ENCODE assay signal across 8 mouse cellular contexts in the genomic region with DNA sequence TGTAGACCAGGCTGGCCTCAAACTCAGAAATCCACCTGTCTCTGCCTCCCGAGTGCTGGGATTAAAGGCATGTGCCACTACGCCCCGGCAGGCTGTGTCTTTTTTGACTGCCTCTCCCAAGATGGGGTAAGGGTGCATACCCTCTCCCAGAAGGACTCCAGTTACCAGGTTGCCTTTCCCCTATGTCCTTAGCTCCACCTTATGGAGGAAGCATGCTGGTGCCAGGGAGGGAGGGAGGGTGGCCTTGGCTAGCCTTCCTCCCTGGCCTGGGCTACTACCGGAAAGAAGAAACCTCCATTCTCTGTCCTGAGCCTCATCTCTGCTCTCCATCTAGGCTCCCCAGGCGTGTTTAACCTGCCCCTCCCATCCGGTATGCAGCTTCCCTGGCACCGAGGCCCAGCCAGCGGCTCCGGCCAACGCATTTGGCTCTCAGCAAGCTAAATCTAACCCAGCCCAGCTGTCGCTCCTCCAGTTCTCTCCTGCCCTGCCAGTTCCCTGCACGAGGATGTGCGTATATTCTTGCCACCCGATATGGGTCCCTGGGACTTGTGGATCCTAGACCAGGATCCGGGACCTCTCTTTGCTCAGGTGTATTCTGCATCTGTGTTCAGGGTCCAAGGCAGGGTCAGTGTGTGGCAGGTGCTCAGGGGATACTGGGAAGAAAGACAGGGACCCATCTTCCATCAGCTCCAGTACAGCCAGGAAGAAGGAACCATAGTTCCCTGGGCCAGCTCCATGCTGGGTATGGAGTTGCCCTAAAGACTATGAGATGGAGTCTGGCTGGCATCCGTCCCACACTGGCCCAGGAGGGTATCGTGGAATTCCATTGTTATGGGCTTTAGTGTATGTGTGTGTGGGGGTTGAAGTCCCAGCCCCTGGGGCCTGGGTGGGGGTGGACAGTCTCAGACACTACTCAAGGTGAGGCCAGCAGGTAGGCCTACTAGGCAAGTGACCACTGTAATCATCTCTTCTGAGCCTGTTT. TPM values are rescaled to one million over a fixed set of nuclear protein-coding genes. Genes with fewer than 3 reads are reported as not detected.
A peak's percentile ranks its signal among the peaks of the same experiment; 100 is the strongest.
DNase-seq lines count a peak whose midpoint lies in the region; ATAC-seq lines count a peak whose summit lies in the region.

No protein-coding gene starts in this region.

- no peak overlapping the region for H3K4me3 ChIP-seq in kidney, embryonic 15.5 days (replicated peaks)
- H3K4me3 ChIP-seq in neural tube, embryonic 15.5 days (replicated peaks), result no peak overlapping the region

- no peak overlapping the region for H3K9ac ChIP-seq in kidney, embryonic 15.5 days
- 0 out of 2 replicates have a peak overlapping the region, but pooled peaks have one; percentile 7 for H3K9ac ChIP-seq in neural tube, embryonic 15.5 days (replicated peaks)

- intact Hi-C loops in gastrocnemius, postnatal 36 days (cut with DNase I), result loop anchor here (5.0 kb wide), 1 partner anchor 42 kb away; the partner anchor contains the start of gene Mtg2

- peaks cover 40% of the 10 kb centered on the region for H3K4me1 ChIP-seq in kidney, embryonic 15.5 days
- H3K4me1 ChIP-seq in neural tube, embryonic 15.5 days, result peaks cover 46% of the 10 kb centered on the region

- no peak overlapping the region for H3K4me2 ChIP-seq in kidney, embryonic 15.5 days
- H3K4me2 ChIP-seq in neural tube, embryonic 15.5 days, result no peak overlapping the region

- H3K36me3 ChIP-seq in kidney, embryonic 15.5 days, result no peaks in the 10 kb centered on the region
- no peaks in the 10 kb centered on the region for H3K36me3 ChIP-seq in neural tube, embryonic 15.5 days

- ATAC-seq in kidney, embryonic 15.5 days (replicated peaks; ENCODE audit: low FRiP score), result no peak
- ATAC-seq in neural tube, embryonic 15.5 days (ENCODE audit: low FRiP score), result no peak
- no peak for ATAC-seq in activated CD4-positive, CD25-positive, alpha-beta regulatory T cell, adult 4 months

- H3K27me3 ChIP-seq in kidney, embryonic 15.5 days, result peaks cover 9% of the 10 kb centered on the region; the same call in 1 of the 2 replicates
- H3K27me3 ChIP-seq in neural tube, embryonic 15.5 days (replicated peaks), result no peaks in the 10 kb centered on the region

- H3K27ac ChIP-seq in kidney, embryonic 15.5 days, result no peak overlapping the region
- 0 out of 2 replicates have a peak overlapping the region, but pooled peaks have one; percentile 11 for H3K27ac ChIP-seq in neural tube, embryonic 15.5 days (replicated peaks)

- H3K9me3 ChIP-seq in kidney, embryonic 15.5 days (replicated peaks), result no peaks in the 10 kb centered on the region
- H3K9me3 ChIP-seq in neural tube, embryonic 15.5 days (replicated peaks), result no peaks in the 10 kb centered on the region

- peak; percentile 24 for DNase-seq in kidney, adult 9 months
- peak; percentile 72 for DNase-seq in cerebellum, adult 8-10 months
- peak; percentile 77 to 88 for DNase-seq in gastrocnemius, postnatal 36 days
- peak; percentile 77 for DNase-seq in layer of hippocampus, adult 9-11 months
- no peak for DNase-seq in spleen, adult 12 weeks (ENCODE audit: low spot score)

- WGBS in kidney, embryonic 15.5 days, result 57% methylated on average over 17 of the region's 17 CpGs
- 56% methylated on average over 17 of the region's 17 CpGs for WGBS in neural tube, embryonic 15.5 days

RNA-seq across cellular contexts. Expression of gene Osbpl2, which starts 4.9 kb away (rescaled TPM):
- 30.3 and 32.1 TPM in 2 replicates for polyA plus RNA-seq in kidney, embryonic 15.5 days (2015; fragmentation: Nextera tagmentation; extraction: Ambion mirVana)
- total RNA-seq in gastrocnemius, postnatal 36 days (2021), result 10 to 100 TPM; 15.5 to 17.0 TPM
- 63.8 and 71.8 TPM in 2 replicates for polyA plus RNA-seq in neural tube, embryonic 15.5 days (2015; fragmentation: Nextera tagmentation; extraction: Ambion mirVana)
- 10 to 100 TPM; 19.3 to 21.4 TPM for polyA plus RNA-seq in activated CD4-positive, CD25-positive, alpha-beta regulatory T cell, adult 4 months (2017; shearing (Covaris generic))

RNA-seq across cellular contexts. Expression of gene Hrh3, which starts 9.9 kb away (rescaled TPM):
- not detected in 2 replicates for polyA plus RNA-seq in kidney, embryonic 15.5 days (2015; fragmentation: Nextera tagmentation; extraction: Ambion mirVana)
- not detected for total RNA-seq in gastrocnemius, postnatal 36 days (2021)
- 1.3 and 1.9 TPM in 2 replicates for polyA plus RNA-seq in neural tube, embryonic 15.5 days (2015; fragmentation: Nextera tagmentation; extraction: Ambion mirVana)
- polyA plus RNA-seq in activated CD4-positive, CD25-positive, alpha-beta regulatory T cell, adult 4 months (2017; shearing (Covaris generic)), result not detected

RNA-seq across cellular contexts. Expression of gene Mtg2, which starts 43.8 kb away (rescaled TPM):
- 26.4 TPM in 2 replicates for polyA plus RNA-seq in kidney, embryonic 15.5 days (2015; fragmentation: Nextera tagmentation; extraction: Ambion mirVana)
- total RNA-seq in gastrocnemius, postnatal 36 days (2021), result 10 to 100 TPM; 12.3 to 16.9 TPM
- 35.1 and 37.6 TPM in 2 replicates for polyA plus RNA-seq in neural tube, embryonic 15.5 days (2015; fragmentation: Nextera tagmentation; extraction: Ambion mirVana)
- polyA plus RNA-seq in activated CD4-positive, CD25-positive, alpha-beta regulatory T cell, adult 4 months (2017; shearing (Covaris generic)), result 10 to 100 TPM; 27.0 to 39.1 TPM

RNA-seq across cellular contexts. Expression of gene Adrm1, which starts 57.1 kb away (rescaled TPM):
- 193 and 207 TPM in 2 replicates for polyA plus RNA-seq in kidney, embryonic 15.5 days (2015; fragmentation: Nextera tagmentation; extraction: Ambion mirVana)
- 100 to 1,000 TPM in 1 of 2 experiments, 10 to 100 TPM in 1; 95.4 to 103 TPM for total RNA-seq in gastrocnemius, postnatal 36 days (2021)
- polyA plus RNA-seq in neural tube, embryonic 15.5 days (2015; fragmentation: Nextera tagmentation; extraction: Ambion mirVana), result 196 and 203 TPM in 2 replicates
- polyA plus RNA-seq in activated CD4-positive, CD25-positive, alpha-beta regulatory T cell, adult 4 months (2017; shearing (Covaris generic)), result 100 to 1,000 TPM in 1 of 2 experiments, 10 to 100 TPM in 1; 87.7 to 113 TPM
